Comparison of ENCODE assay signal across 8 mouse cellular contexts in genomic region chr2:143914221-143914620, GRCm38 (mm10). TPM values are rescaled to one million over a fixed set of nuclear protein-coding genes. Genes with fewer than 3 reads are reported as not detected.
DNase-seq lines count a peak whose midpoint lies in the region; ATAC-seq lines count a peak whose summit lies in the region.

No protein-coding gene starts in this region.

- peak overlapping the region; percentile 75 for H3K4me2 ChIP-seq in neural tube, embryonic 11.5 days (ENCODE audit: low read depth)
- peak overlapping the region; percentile 71 for H3K4me2 ChIP-seq in limb, embryonic 15.5 days
- peak overlapping the region; percentile 64 for H3K4me2 ChIP-seq in stomach, embryonic 14.5 days (replicated peaks; ENCODE audit: low read depth, low read length)

- no peak overlapping the region; the same call in 1 of the 2 replicates for H3K27ac ChIP-seq in neural tube, embryonic 11.5 days (ENCODE audit: low read depth, low read length)
- peak overlapping the region; percentile 97 for H3K27ac ChIP-seq in limb, embryonic 15.5 days
- H3K27ac ChIP-seq in stomach, embryonic 14.5 days (ENCODE audit: low read length): peak overlapping the region; percentile 99

- H3K4me3 ChIP-seq in neural tube, embryonic 11.5 days (ENCODE audit: low read depth, low read length): peak overlapping the region; percentile 80
- H3K4me3 ChIP-seq in limb, embryonic 15.5 days: peak overlapping the region; percentile 73
- H3K4me3 ChIP-seq in stomach, embryonic 14.5 days (ENCODE audit: low read depth, low read length): peak overlapping the region; percentile 85

- no peak for ATAC-seq in neural tube, embryonic 11.5 days (ENCODE audit: insufficient read depth, low FRiP score, low TSS enrichment)
- ATAC-seq in limb, embryonic 15.5 days (ENCODE audit: insufficient number of reproducible peaks, low FRiP score, low TSS enrichment, low read depth): no peak
- no peak for ATAC-seq in stomach, embryonic 14.5 days (ENCODE audit: insufficient number of reproducible peaks, insufficient read depth, low FRiP score, low read depth)

- H3K27me3 ChIP-seq in neural tube, embryonic 11.5 days (ENCODE audit: control insufficient read depth, insufficient read depth, low read length): no peaks in the 10 kb centered on the region
- no peaks in the 10 kb centered on the region for H3K27me3 ChIP-seq in limb, embryonic 15.5 days
- no peaks in the 10 kb centered on the region for H3K27me3 ChIP-seq in stomach, embryonic 14.5 days (ENCODE audit: control insufficient read depth, insufficient read depth, low read length)

- peak overlapping the region; percentile 74 for H3K9ac ChIP-seq in neural tube, embryonic 11.5 days (ENCODE audit: low read length)
- H3K9ac ChIP-seq in limb, embryonic 15.5 days: peak overlapping the region; percentile 53
- H3K9ac ChIP-seq in stomach, embryonic 14.5 days (replicated peaks; ENCODE audit: low read depth, low read length): peak overlapping the region; percentile 80

- 6% methylated on average over 10 of the region's 10 CpGs for WGBS in neural tube, embryonic 11.5 days
- WGBS in limb, embryonic 15.5 days: 3% methylated on average over 10 of the region's 10 CpGs
- 5% methylated on average over 10 of the region's 10 CpGs for WGBS in stomach, embryonic 14.5 days

- no peaks in the 10 kb centered on the region for H3K9me3 ChIP-seq in neural tube, embryonic 11.5 days (ENCODE audit: control insufficient read depth, low read length)
- no peaks in the 10 kb centered on the region for H3K9me3 ChIP-seq in limb, embryonic 15.5 days
- no peaks in the 10 kb centered on the region for H3K9me3 ChIP-seq in stomach, embryonic 14.5 days (ENCODE audit: control insufficient read depth, low read depth, low read length)

- H3K4me1 ChIP-seq in neural tube, embryonic 11.5 days (ENCODE audit: control insufficient read depth, insufficient read depth, low read length): peaks cover 7% of the 10 kb centered on the region; the same call in 1 of the 2 replicates
- peaks cover 22% of the 10 kb centered on the region for H3K4me1 ChIP-seq in limb, embryonic 15.5 days
- peaks cover 20% of the 10 kb centered on the region for H3K4me1 ChIP-seq in stomach, embryonic 14.5 days (ENCODE audit: control insufficient read depth, insufficient read depth, low read length)

- no peaks in the 10 kb centered on the region for H3K36me3 ChIP-seq in neural tube, embryonic 11.5 days (ENCODE audit: control insufficient read depth, insufficient read depth, low read length)
- no peaks in the 10 kb centered on the region for H3K36me3 ChIP-seq in limb, embryonic 15.5 days
- no peaks in the 10 kb centered on the region for H3K36me3 ChIP-seq in stomach, embryonic 14.5 days (ENCODE audit: control insufficient read depth, insufficient read depth, low read length)

- peak; percentile 23 to 27 for DNase-seq in cerebellum, adult 18-20 months
- DNase-seq in cerebellum, adult 11-12 months: no peak
- DNase-seq in neural tube, embryonic 11.5 days (ENCODE audit: low spot score): peak; percentile 24
- DNase-seq in neural tube, embryonic 10.5 days (ENCODE audit: extremely low spot score, low spot score): no peak
- no peak for DNase-seq in retina, postnatal 1 day
- no peak for DNase-seq in spleen, postnatal 10 days (ENCODE audit: low spot score in 2 of 2)

RNA-seq across cellular contexts. Expression of gene Dstn, which starts 0.9 kb away (rescaled TPM):
- polyA plus RNA-seq in neural tube, embryonic 11.5 days (2014; fragmentation: Nextera tagmentation; extraction: Ambion mirVana): 409 and 413 TPM in 2 replicates
- polyA plus RNA-seq in limb, embryonic 15.5 days (2015; fragmentation: Nextera tagmentation; extraction: Ambion mirVana): 458 and 484 TPM in 2 replicates
- 841 and 854 TPM in 2 replicates for polyA plus RNA-seq in stomach, embryonic 14.5 days (2014; fragmentation: Nextera tagmentation; extraction: Ambion mirVana)

RNA-seq across cellular contexts. Expression of gene Bfsp1, which starts 51.2 kb away (rescaled TPM):
- polyA plus RNA-seq in neural tube, embryonic 11.5 days (2014; fragmentation: Nextera tagmentation; extraction: Ambion mirVana): 0.82 and 0.97 TPM in 2 replicates
- polyA plus RNA-seq in limb, embryonic 15.5 days (2015; fragmentation: Nextera tagmentation; extraction: Ambion mirVana): 2.8 and 2.9 TPM in 2 replicates
- polyA plus RNA-seq in stomach, embryonic 14.5 days (2014; fragmentation: Nextera tagmentation; extraction: Ambion mirVana): 0.93 and 1.6 TPM in 2 replicates

Comparison
In these comparisons a context has a peak if more than half of its experiments do, and no peak if none do; other contexts are left out.
1. DNase-seq: peak in cerebellum, adult 18-20 months (2 of 2) and neural tube, embryonic 11.5 days (single experiment); none in cerebellum, adult 11-12 months (single experiment), neural tube, embryonic 10.5 days (single experiment), retina, postnatal 1 day (single experiment) and spleen, postnatal 10 days (0 of 2).
2. Peak in every context shown above with its lines, with median percentiles within 50 percentile points of each other: H3K4me2 ChIP-seq, H3K4me3 ChIP-seq and H3K9ac ChIP-seq.